Mouse (Mus musculus): Measurements from ENCODE around the gene Zfp646. TPM values are rescaled to one million over a fixed set of nuclear protein-coding genes. Genes with fewer than 3 reads are reported as not detected.
A peak's percentile ranks its signal among the peaks of the same experiment; 100 is the strongest.
"Not testable (repeated sequence)": the region's sequence is repeated elsewhere in the genome, so short reads cannot be mapped to it uniquely, and the experiment has no call there.

The Zfp646 gene
- 10 to 100 TPM; 11.3 to 11.8 TPM for total RNA-seq (2021)
- long read RNA-seq, experiment 1, full-length matches to known transcripts: 1 of 3 reads
- long read RNA-seq, experiment 1, partial matches to known transcripts: 2 of 3 reads
- long read RNA-seq, experiment 1, other reads (novel, unspliced or antisense): 0 of 3 reads
- long read RNA-seq, experiment 2, full-length matches to known transcripts: 1 of 5 reads
- long read RNA-seq, experiment 2, partial matches to known transcripts: 4 of 5 reads
- long read RNA-seq, experiment 2, other reads (novel, unspliced or antisense): 0 of 5 reads

DNA sequence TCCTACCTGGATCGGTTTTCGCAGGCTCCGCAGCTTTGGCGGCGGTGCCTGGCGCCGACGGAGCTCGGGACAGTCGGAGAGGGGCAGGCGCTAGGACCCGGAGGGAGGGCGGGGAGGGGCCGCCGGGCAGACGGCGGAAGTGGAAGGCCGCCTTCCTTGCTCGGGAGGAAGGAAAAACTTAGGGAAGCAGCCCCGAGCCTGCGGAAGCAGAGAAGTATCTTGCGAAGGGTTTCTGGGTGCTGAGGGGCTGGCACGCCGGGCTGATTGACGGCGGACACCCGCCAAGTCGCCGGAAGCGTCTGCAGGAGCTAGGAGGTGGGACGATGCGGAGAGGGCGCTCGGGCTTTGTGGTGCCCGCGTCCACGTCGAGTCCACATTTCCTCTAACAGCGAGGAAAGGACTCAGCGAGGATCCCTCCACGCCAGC, at the start of gene Zfp646:
Zfp646 (plus strand) TSS at position 181 of the 426 bp plus-strand sequence.
- DNase-seq: peak; percentile 84

DNA sequence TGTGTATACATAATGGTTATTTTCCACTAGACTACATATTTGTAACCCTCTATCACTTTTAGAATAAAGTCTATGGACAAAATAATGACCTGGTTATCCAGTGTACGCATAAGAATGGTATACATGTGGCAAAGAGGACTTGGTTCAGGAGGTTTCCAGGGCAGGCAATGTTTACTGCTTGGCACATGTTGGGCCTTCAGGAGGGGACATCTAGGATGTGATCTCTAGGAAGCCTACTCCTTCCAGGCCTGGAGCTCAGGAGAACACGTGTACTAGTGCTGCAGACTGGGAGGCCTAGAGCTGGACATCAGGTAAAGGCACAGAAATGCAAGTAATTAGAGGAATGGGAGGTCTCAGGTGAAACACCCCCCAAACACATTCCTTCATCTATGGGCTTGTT, 40.5 kb upstream of the Zfp646 start:
- DNase-seq: no peak

DNA sequence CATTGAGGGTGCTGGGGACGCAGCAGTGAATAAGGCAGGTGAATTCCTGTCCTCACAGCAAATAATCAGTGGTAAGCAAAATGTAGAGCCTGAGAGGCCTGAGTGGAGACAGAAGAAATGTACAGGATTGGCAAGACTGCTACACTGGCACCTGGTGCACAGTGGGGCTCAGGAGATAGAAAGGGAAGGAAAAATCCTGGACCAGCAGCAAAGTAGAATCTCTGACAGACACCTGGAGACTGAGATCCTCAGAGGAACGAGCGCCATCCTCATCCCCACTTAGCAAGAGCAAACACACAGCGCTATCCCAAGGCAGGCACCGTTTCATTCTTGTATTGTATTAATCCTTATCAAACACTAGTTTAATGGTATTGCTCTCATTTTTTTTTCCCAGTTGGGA, 38.5 kb upstream of the Zfp646 start:
- no peak for DNase-seq

- not testable (repeated sequence) for DNase-seq
These were observed 38.1 kb upstream of the Zfp646 start for GRCm38 (mm10) chr7:127837878-127838277.

GRCm38 (mm10) chr7:127840031-127840430, 36.0 kb upstream of the Zfp646 start:
- not testable (repeated sequence) for DNase-seq

DNA sequence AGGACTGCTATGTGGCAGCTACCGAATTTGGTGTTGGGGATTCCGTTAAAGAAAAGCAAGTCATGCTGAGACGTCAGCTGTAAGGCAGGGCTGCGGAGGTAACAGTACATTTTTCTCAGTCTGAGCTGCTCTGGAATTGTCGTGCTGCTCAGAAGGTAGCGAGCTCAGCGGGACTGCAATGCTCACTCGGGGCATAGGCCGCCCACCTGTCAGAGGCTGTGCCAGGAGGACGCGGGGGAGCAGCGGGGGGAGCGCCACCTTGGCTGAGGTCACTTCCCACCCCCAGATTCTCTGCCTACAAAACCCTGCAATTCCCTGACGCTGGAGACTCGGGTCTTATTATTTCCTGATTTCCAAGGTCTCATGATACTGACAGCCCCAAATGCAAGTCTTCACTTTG, 35.1 kb upstream of the Zfp646 start:
- peak; percentile 65 for DNase-seq

- DNase-seq: peak; percentile 95
These were observed 34.6 kb upstream of the Zfp646 start for GRCm38 (mm10) chr7:127841340-127842000.

GRCm38 (mm10) chr7:127842001-127842718, 33.9 kb upstream of the Zfp646 start:
- DNase-seq: peak; percentile 78

GRCm38 (mm10) chr7:127849973-127850875, 25.8 kb upstream of the Zfp646 start:
- DNase-seq: peak; percentile 38

GRCm38 (mm10) chr7:127850906-127851305, 25.1 kb upstream of the Zfp646 start:
- DNase-seq: peak; percentile 59

DNA sequence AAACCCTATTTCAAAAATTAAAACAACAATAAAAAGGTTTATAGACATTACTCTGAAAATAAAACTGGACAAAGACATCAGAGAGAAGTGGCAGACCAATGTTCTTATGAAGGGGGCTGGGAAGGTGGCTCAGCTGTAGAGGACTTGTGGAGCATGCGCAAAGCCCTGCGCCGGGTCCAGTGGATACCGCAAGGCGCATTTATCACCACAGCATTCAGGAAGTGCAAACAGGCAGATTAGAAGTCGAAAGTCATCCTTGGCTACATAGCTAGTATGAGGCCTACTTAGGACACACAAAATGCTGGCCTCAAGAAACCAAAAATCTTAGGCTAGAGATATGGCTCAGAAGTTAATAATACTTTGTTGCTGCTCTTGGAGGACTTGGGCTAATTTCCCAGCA, 17.8 kb upstream of the Zfp646 start:
- no peak for DNase-seq

DNA sequence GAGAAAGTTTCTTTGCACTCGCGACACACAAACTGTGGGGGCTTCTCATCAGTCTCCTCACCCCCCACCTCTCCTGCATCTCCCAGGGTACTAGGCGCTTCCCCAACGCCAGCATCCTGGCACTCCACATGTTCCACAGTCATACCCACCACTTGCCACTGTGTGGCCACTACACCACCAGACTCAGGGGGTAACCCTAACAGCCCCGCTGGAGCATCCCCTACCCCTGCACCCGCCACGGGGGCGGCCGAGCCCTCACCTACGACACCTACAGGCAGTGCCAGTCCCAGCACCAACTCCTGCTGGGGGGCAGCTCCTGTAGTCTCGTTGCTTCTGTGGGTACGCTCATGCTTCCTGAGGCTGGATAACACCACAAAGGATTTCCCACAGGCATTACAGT, 9.6 kb upstream of the Zfp646 start:
- no peak for DNase-seq

- no peak for DNase-seq
These were observed 8.4 kb upstream of the Zfp646 start for GRCm38 (mm10) chr7:127867641-127868040.

DNA sequence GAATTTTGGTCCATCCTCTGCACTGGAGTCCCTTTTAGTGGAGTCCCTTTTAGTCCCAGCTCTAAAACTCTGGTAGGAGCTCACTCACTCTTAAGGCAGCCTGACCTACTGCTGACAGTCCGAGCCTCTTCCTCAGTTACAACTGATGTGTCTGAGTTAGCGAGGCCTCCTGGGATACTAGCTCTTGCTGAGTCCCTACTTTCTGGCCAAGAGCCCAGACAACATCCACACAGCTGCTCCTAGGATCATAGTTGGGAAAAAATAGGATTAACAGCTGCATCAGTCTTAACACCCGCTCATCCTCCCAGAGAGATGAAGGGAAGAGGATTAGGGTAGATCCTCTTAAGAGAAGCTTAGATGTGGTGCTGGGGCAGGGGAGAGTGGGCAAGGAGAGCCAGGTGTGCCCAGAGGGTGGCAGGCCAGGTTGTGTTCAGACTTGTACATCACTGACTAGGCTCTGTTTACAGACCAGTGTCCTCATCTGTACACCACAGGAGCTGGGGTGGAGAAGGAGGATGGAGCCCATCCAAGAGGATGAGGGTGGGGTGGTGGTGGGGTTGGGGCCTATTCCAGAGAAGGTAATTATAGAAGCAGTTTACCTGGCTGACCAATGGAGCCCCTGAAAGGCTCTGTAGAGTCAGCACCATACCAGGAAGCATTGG, 6.7 kb upstream of the Zfp646 start:
- DNase-seq: peak; percentile 48

DNA sequence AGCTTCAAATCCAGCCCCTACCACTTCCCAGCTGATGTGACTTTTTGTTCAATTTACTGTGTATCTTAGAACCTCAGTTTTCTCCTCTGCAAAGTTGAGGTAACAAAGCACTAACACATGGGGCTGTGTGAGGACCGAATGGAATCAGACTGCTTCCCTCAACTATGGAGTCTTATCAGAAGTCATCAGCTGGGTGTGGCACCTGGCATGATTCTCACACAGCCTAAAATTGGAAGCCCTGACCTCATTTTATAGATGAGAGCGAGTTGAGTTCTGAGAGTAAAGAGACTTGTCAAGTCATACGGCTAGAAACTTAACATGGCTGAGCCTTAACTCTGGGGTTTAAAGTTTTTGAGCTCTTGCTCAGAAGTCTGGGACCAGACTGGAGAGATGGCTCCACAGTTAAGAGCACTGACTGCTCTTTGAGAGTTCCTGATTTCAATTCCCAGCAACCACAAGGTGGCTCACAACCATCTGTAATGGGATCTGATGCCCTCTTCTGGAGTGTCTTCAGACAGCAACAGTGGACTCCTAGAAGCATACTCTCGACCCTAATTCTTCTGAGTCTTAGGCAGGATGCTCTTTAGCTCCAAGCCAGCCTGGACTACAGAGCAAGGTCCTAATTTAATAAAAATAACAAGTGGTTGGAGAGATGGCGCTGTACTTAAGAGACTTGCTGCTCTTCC, 5.7 kb upstream of the Zfp646 start:
- no peak for DNase-seq

GRCm38 (mm10) chr7:127874812-127875626, 1.0 kb upstream of the Zfp646 start:
- no peak for DNase-seq

GRCm38 (mm10) chr7:127875627-127876001, 407 bp upstream of the Zfp646 start:
- DNase-seq: peak; percentile 94

- peak; percentile 87 for DNase-seq
These were observed 687 bp downstream of the Zfp646 start, which contains the start of gene Zfp668 for GRCm38 (mm10) chr7:127876467-127877348. Gene Zfp668, minus strand, starts transcription at chr7:127876828.

DNA sequence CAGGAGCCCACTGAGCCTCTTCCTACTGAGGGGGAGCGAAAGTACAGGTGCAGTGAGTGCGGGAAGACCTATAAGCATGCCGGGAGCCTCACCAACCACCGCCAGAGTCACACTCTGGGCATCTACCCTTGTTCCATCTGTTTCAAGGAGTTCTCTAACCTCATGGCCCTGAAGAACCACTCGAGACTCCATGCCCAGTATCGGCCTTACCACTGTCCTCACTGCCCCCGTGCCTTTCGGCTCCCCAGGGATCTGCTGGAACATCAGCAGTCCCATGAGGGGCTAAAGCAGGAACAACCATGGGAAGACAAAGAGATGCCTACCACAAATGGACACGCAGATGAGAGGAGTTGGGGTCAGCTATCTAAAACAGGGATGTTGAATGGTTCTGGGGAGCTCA, 3.3 kb downstream of the Zfp646 start:
- no peak for DNase-seq
